Comparison of ENCODE assay signal across 26 mouse cellular contexts in the genomic region with DNA sequence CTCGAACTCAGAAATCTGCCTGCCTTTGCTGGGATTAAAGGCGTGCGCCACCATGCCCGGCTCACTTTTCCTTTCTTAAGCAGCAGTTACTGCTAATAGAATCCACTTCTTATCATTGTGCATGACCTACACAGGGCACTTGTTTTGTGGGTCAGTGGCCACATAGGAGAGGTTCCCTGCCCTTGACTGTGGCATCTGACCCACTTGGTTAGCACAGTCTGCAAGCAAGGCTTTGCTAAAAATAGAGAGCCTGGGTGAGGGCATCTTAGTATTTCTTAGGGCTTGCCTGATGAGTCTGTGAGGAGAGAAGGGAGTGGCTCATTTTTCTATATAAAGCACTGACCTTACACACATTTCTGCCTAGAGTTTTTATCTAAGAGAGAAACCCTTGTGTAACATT.
DNase-seq lines count a peak whose midpoint lies in the region; ATAC-seq and TF ChIP-seq lines count a peak whose summit lies in the region.
"Had no signal": no experiment of that assay in that cellular context is flagged by ENCODE, and none has a peak within 500 bp of the region (broad histone marks: within the 10 kb centered on the region; RNA-seq: fewer than 3 reads in every experiment).

No protein-coding gene starts in this region.

- H3K4me2 ChIP-seq in stomach, postnatal 0 days (replicated peaks; ENCODE audit: low read depth): no peak overlapping the region
- H3K4me2 ChIP-seq in lung, postnatal 0 days (replicated peaks; ENCODE audit: low read depth, low read length): no peak overlapping the region
- H3K4me2 ChIP-seq: forebrain, embryonic 13.5 days; heart, embryonic 12.5 days; heart, embryonic 15.5 days; hindbrain, embryonic 14.5 days had no signal

- no peak for TF ChIP-seq CTCF in gastrocnemius, adult 2 months (IDR thresholded peaks at IDR 0.05)
- TF ChIP-seq CTCF in stomach, postnatal 0 days (IDR thresholded peaks at IDR 0.05; ENCODE audit: low read depth): no peak
- TF ChIP-seq CTCF in lung, postnatal 0 days (IDR thresholded peaks at IDR 0.05): no peak

- no peaks in the 10 kb centered on the region for H3K4me1 ChIP-seq in brown adipose tissue, adult 24 weeks (ENCODE audit: control insufficient read depth, insufficient read depth, insufficient read length, low read length)
- no peaks in the 10 kb centered on the region for H3K4me1 ChIP-seq in stomach, postnatal 0 days (replicated peaks; ENCODE audit: control insufficient read depth, insufficient read depth)
- no peaks in the 10 kb centered on the region for H3K4me1 ChIP-seq in lung, postnatal 0 days (ENCODE audit: insufficient read depth, low read depth, low read length)
- H3K4me1 ChIP-seq: forebrain, embryonic 10.5 days; forebrain, embryonic 13.5 days; heart, embryonic 12.5 days had no signal

- peak overlapping the region; percentile 70; the same call in 1 of the 2 replicates for H3K27ac ChIP-seq in gastrocnemius, adult 2 months
- H3K27ac ChIP-seq in brown adipose tissue, adult 24 weeks (replicated peaks; ENCODE audit: low read depth, low read length): peak overlapping the region; percentile 82
- H3K27ac ChIP-seq in stomach, postnatal 0 days (replicated peaks): no peak overlapping the region
- no peak overlapping the region for H3K27ac ChIP-seq in lung, postnatal 0 days (ENCODE audit: low read length)
- H3K27ac ChIP-seq: forebrain, embryonic 10.5 days; forebrain, embryonic 13.5 days; heart, adult 2 months; heart, embryonic 15.5 days; hindbrain, embryonic 14.5 days; hindbrain, postnatal 0 days had no signal

- H3K9ac ChIP-seq in stomach, postnatal 0 days (ENCODE audit: low read length): no peak overlapping the region
- H3K9ac ChIP-seq in lung, postnatal 0 days (replicated peaks; ENCODE audit: low read depth): no peak overlapping the region
- H3K9ac ChIP-seq: forebrain, embryonic 13.5 days; forebrain, postnatal 0 days; heart, embryonic 12.5 days; heart, embryonic 15.5 days; hindbrain, embryonic 14.5 days had no signal

- peak; percentile 73 for ATAC-seq in stomach, postnatal 0 days (ENCODE audit: low FRiP score, low TSS enrichment)
- no peak for ATAC-seq in lung, postnatal 0 days
- ATAC-seq: CD4-positive, CD25-positive, alpha-beta regulatory T cell, adult 4 months; forebrain, embryonic 13.5 days; forebrain, postnatal 0 days; hindbrain, postnatal 0 days; inflammation-experienced regulatory T-cells, adult 6 months; intestine, embryonic 16.5 days had no signal

- no peak overlapping the region for H3K4me3 ChIP-seq in gastrocnemius, adult 2 months
- H3K4me3 ChIP-seq in brown adipose tissue, adult 24 weeks (ENCODE audit: insufficient read depth, low read depth, low read length): no peak overlapping the region
- H3K4me3 ChIP-seq in stomach, postnatal 0 days (ENCODE audit: low read depth, low read length): no peak overlapping the region
- H3K4me3 ChIP-seq in lung, postnatal 0 days (ENCODE audit: low read depth, low read length): no peak overlapping the region
- H3K4me3 ChIP-seq: forebrain, embryonic 10.5 days; forebrain, embryonic 13.5 days; heart, adult 2 months; heart, embryonic 12.5 days; heart, embryonic 15.5 days had no signal

- DNase-seq in gastrocnemius, adult 2 months: peak; percentile 30
- no peak for DNase-seq in gastrocnemius, postnatal 25 days
- peak; percentile 44 for DNase-seq in ovary, adult 18-20 months (ENCODE audit: low spot score)
- no peak for DNase-seq in ovary, postnatal 14 days (ENCODE audit: low spot score)
- no peak for DNase-seq in stomach, postnatal 0 days (ENCODE audit: low spot score)
- DNase-seq in lung, postnatal 0 days (ENCODE audit: low spot score): no peak
- DNase-seq: adrenal gland, postnatal 14 days; cerebellum, adult 18-20 months; cerebellum, adult 9-10 months; cerebellum, postnatal 14 days; forebrain, postnatal 0 days; gastrocnemius, postnatal 14 days; heart, postnatal 14 days; heart, postnatal 4 days; kidney, adult 18-20 months had no signal

- WGBS in stomach, postnatal 0 days: 87% methylated on average over 4 of the region's 4 CpGs
- WGBS in lung, postnatal 0 days: 87% methylated on average over 4 of the region's 4 CpGs

- H3K9me3 ChIP-seq in stomach, postnatal 0 days (ENCODE audit: control insufficient read depth, low read length): no peaks in the 10 kb centered on the region
- H3K9me3 ChIP-seq in lung, postnatal 0 days (ENCODE audit: low read length): no peaks in the 10 kb centered on the region
- H3K9me3 ChIP-seq: forebrain, embryonic 10.5 days; forebrain, embryonic 13.5 days; heart, embryonic 12.5 days; heart, embryonic 15.5 days had no signal

- intact Hi-C loops in gastrocnemius, adult 2 months (cut with DNase I): loop anchor here (5.0 kb wide), 1 partner anchor 70 kb away; the partner anchor contains the start of gene Gpc4

- H3K27me3 ChIP-seq in stomach, postnatal 0 days (ENCODE audit: control insufficient read depth, insufficient read depth, low read length): no peaks in the 10 kb centered on the region
- no peaks in the 10 kb centered on the region for H3K27me3 ChIP-seq in lung, postnatal 0 days (replicated peaks; ENCODE audit: insufficient read depth, low read length)
- H3K27me3 ChIP-seq: forebrain, embryonic 13.5 days; heart, embryonic 12.5 days; heart, embryonic 15.5 days had no signal

- no peak for TF ChIP-seq EP300 in stomach, postnatal 0 days (optimal IDR thresholded peaks at IDR 0.05)
- no peak for TF ChIP-seq EP300 in lung, postnatal 0 days (IDR thresholded peaks at IDR 0.05)

- no peaks in the 10 kb centered on the region for H3K36me3 ChIP-seq in stomach, postnatal 0 days (ENCODE audit: control insufficient read depth, insufficient read depth, low read length)
- H3K36me3 ChIP-seq in lung, postnatal 0 days (ENCODE audit: insufficient read depth, low read length): no peaks in the 10 kb centered on the region
- H3K36me3 ChIP-seq: forebrain, embryonic 10.5 days; heart, embryonic 12.5 days; heart, embryonic 15.5 days had no signal

Comparison
In these comparisons a context has a peak if more than half of its experiments do, and no peak if none do; other contexts are left out.
1. DNase-seq: peak in gastrocnemius, adult 2 months (single experiment) and ovary, adult 18-20 months (single experiment); none in gastrocnemius, postnatal 25 days (single experiment), ovary, postnatal 14 days (single experiment), stomach, postnatal 0 days (single experiment) and lung, postnatal 0 days (single experiment).
2. H3K27ac ChIP-seq: peak in gastrocnemius, adult 2 months (single experiment) and brown adipose tissue, adult 24 weeks (single experiment); none in stomach, postnatal 0 days (single experiment) and lung, postnatal 0 days (single experiment).